Mouse (Mus musculus): Measurements from ENCODE around the gene Maf. TPM values are rescaled to one million over a fixed set of nuclear protein-coding genes. Genes with fewer than 3 reads are reported as not detected.

Gene Maf
- polyA plus RNA-seq, 2 experiments = 12.4 to 17.8 TPM

DNA sequence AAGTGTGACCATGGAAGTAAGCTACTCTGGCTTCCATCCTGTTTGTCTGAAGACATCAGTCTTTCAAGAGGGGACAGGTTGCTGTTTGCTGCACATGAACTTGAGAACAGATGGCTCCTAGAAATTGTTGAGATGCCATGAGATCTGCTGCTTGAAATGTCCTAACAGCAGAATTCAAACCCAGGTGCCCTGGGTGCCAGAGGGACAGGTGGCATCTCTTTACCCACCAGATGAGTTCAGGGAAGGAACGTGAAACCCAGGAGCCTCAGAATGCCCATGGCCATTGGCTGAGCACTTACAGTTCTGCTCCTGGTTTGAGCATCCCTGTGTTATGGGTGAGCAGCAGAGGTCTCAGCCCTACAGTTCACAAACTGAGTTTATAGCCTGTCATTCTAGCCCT, 62.5 kb downstream of the Maf start:
- H3K4me2 ChIP-seq (replicated peaks; ENCODE audit: low read depth, low read length, severe bottlenecking) = no peak overlapping the region

DNA sequence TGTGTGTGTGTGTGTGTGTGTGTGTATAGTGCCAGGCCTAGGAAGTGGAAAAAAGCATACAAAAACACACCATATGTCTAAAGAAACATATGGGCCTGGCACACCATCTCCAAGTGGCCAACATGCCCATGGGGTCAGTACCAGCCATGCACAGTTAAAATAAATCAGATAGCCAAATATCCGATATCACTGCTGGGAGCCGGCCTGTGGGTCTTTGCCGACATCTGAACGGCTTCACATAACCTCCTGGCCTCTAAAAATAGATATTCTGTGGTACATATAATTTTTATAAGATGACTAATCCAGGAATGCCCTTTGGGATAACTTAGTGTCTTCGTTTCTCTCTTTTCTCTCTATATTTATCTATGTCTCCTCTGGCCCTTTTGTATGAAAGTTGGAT, 65.7 kb downstream of the Maf start:
- TF ChIP-seq POLR2A (IDR thresholded peaks at IDR 0.05; ENCODE audit: borderline replicate concordance, extremely low read depth, insufficient read depth, insufficient read length) = no peak
- 83% methylated on average over 5 of the region's 5 CpGs for WGBS
- H3K4me1 ChIP-seq (ENCODE audit: control insufficient read depth, insufficient read depth, low read length) = no peaks in the 10 kb centered on the region

More for the DNA sequence above, 62.5 kb downstream of the Maf start:
- no peaks in the 10 kb centered on the region for H3K9me3 ChIP-seq (ENCODE audit: control insufficient read depth, low read length)
- TF ChIP-seq POLR2A (IDR thresholded peaks at IDR 0.05; ENCODE audit: borderline replicate concordance, extremely low read depth, insufficient read depth, insufficient read length) = no peak
- H3K9ac ChIP-seq (ENCODE audit: low read depth, low read length, severe bottlenecking) = no peak overlapping the region
- no peaks in the 10 kb centered on the region for H3K27me3 ChIP-seq (ENCODE audit: control insufficient read depth, insufficient read depth, low read length)
- no peaks in the 10 kb centered on the region for H3K4me1 ChIP-seq (ENCODE audit: control insufficient read depth, insufficient read depth, low read length)
- H3K27ac ChIP-seq (replicated peaks; ENCODE audit: low read depth, low read length) = no peak overlapping the region
- WGBS = 67% methylated on average over 1 of the region's 1 CpGs
- ATAC-seq (ENCODE audit: low FRiP score, low read depth) (no peak), DNase-seq (ENCODE audit: low spot score) (no peak)
- no peak overlapping the region for H3K4me3 ChIP-seq (replicated peaks; ENCODE audit: low read length)
- H3K36me3 ChIP-seq (ENCODE audit: control insufficient read depth, insufficient read depth, low read length) = no peaks in the 10 kb centered on the region

DNA sequence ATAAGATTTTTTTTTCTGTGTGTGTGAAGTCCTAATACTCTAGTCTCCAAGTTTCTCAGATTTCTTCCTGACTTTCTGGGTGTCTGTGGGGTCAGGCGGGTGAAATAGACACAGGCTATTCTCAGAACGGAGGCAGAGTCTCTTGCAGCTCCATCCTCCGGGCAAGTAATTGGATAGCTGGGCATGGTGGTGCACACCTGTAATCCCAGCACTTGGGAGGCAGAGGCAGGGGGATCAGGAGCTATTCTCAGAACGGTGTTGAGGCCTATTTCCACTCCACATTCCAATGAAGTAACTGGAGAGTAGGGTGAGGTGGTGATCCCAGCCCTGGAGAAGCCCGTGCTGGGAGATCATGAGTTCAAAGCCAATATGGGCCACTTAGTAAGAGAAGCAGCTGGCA, 67.6 kb downstream of the Maf start:
- ATAC-seq (ENCODE audit: low FRiP score, low read depth) (no peak), DNase-seq (ENCODE audit: low spot score) (no peak)
- WGBS = 67% methylated on average over 5 of the region's 5 CpGs
- TF ChIP-seq POLR2A (IDR thresholded peaks at IDR 0.05; ENCODE audit: borderline replicate concordance, extremely low read depth, insufficient read depth, insufficient read length) = no peak
- Histone ChIP-seq H3K4me2 (replicated peaks; ENCODE audit: low read depth, low read length, severe bottlenecking) (no peak overlapping the region), H3K4me1 (ENCODE audit: control insufficient read depth, insufficient read depth, low read length) (no peaks in the 10 kb centered on the region), H3K9ac (ENCODE audit: low read depth, low read length, severe bottlenecking) (no peak overlapping the region), H3K27me3 (ENCODE audit: control insufficient read depth, insufficient read depth, low read length) (no peaks in the 10 kb centered on the region), H3K27ac (replicated peaks; ENCODE audit: low read depth, low read length) (no peak overlapping the region), H3K9me3 (ENCODE audit: control insufficient read depth, low read length) (no peaks in the 10 kb centered on the region), H3K36me3 (ENCODE audit: control insufficient read depth, insufficient read depth, low read length) (no peaks in the 10 kb centered on the region), H3K4me3 (replicated peaks; ENCODE audit: low read length) (no peak overlapping the region)

More for the DNA sequence above, 65.7 kb downstream of the Maf start:
- DNase-seq (ENCODE audit: low spot score) (no peak), ATAC-seq (ENCODE audit: low FRiP score, low read depth) (no peak)
- Histone ChIP-seq H3K9me3 (ENCODE audit: control insufficient read depth, low read length) (no peaks in the 10 kb centered on the region), H3K27me3 (ENCODE audit: control insufficient read depth, insufficient read depth, low read length) (no peaks in the 10 kb centered on the region), H3K4me2 (replicated peaks; ENCODE audit: low read depth, low read length, severe bottlenecking) (no peak overlapping the region), H3K27ac (replicated peaks; ENCODE audit: low read depth, low read length) (no peak overlapping the region), H3K4me3 (replicated peaks; ENCODE audit: low read length) (no peak overlapping the region), H3K9ac (ENCODE audit: low read depth, low read length, severe bottlenecking) (no peak overlapping the region), H3K36me3 (ENCODE audit: control insufficient read depth, insufficient read depth, low read length) (no peaks in the 10 kb centered on the region)

- H3K9me3 ChIP-seq (ENCODE audit: control insufficient read depth, low read length) = no peaks in the 10 kb centered on the region
- no peak overlapping the region for H3K4me2 ChIP-seq (replicated peaks; ENCODE audit: low read depth, low read length, severe bottlenecking)
- no peak overlapping the region for H3K9ac ChIP-seq (ENCODE audit: low read depth, low read length, severe bottlenecking)
- H3K4me3 ChIP-seq (replicated peaks; ENCODE audit: low read length) = no peak overlapping the region
- 80% methylated on average over 6 of the region's 6 CpGs for WGBS
- H3K4me1 ChIP-seq (ENCODE audit: control insufficient read depth, insufficient read depth, low read length) = peaks cover 2% of the 10 kb centered on the region; the same call in 1 of the 2 replicates
- no peak for TF ChIP-seq POLR2A (IDR thresholded peaks at IDR 0.05; ENCODE audit: borderline replicate concordance, extremely low read depth, insufficient read depth, insufficient read length)
- H3K27me3 ChIP-seq (ENCODE audit: control insufficient read depth, insufficient read depth, low read length) = no peaks in the 10 kb centered on the region
- no peaks in the 10 kb centered on the region for H3K36me3 ChIP-seq (ENCODE audit: control insufficient read depth, insufficient read depth, low read length)
- ATAC-seq (ENCODE audit: low FRiP score, low read depth) (no peak), DNase-seq (ENCODE audit: low spot score) (no peak)
- H3K27ac ChIP-seq (replicated peaks; ENCODE audit: low read depth, low read length) = no peak overlapping the region
Observed at GRCm38 (mm10) chr8:115636751-115637150, 70.8 kb downstream of the Maf start.
